Mouse (Mus musculus) embryo, embryonic 10 days (tissue): ENCODE measurements around the gene Iqcc.

Experiments used
- DNase-seq: peaks from one replicate; pipeline ENCODE4 v3.0.0-alpha.2; 2015; ENCODE audit warnings: low spot score

Iqcc gene

DNA sequence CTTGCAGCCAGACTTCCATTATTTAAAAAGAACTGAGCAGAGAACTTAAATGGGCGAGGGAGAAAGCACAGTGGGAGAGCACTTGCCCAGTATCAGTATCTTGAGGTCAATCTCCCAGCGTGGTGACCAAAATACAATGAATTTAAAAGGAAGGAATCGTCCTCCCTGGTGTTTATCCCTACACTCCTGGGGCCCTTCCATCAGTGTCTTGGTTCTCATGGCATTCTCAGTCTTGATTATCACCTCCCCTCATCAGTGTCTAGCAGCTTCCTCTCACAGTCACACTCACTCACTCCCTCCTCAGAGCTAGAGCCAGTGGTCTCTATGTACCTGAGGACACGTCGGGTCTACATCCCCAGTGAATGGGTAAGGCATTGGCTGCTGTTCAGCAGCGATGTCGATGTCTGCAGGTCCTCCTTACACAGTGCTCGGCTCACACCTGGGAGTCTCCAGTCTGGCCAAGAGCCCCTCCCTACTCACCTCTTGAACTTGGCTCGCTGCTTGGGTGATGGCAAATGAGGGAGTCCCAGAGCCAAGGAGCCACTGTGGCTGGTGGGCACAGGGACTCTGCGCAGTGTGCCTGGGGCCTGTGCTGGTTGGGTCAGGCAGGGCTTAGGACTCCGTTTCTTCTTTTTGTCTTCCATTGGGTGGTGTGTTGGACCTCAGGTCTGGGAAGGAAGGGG is 3.4 kb upstream of the Iqcc start:
- no peak for DNase-seq

DNA sequence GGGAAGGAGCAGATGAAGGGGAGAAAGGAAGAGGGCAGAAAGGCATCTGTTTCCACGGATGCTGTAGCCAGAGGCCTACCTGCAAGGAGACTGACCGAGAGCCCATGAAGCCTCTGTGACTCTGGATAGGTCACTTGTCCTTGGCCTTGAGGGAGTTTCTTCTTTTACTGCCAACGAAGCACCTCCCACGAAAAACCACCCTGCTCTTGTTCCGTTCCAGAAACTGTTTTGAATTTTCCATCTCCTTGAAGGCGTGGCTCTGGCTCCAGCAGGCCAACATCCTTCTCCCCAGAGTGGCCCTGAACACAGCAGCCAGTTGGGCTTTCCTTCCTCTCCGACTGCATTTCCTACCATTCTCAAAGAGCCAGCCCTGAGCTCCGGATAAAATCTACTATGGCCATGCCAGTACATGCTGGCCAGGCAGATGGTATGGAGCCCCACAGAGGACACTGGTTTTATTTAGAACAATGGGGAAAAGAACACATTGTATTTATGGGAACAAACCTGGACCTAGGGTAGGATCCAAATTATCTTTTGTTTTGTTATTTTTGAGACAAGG is 2.5 kb upstream of the Iqcc start:
- no peak for DNase-seq

DNA sequence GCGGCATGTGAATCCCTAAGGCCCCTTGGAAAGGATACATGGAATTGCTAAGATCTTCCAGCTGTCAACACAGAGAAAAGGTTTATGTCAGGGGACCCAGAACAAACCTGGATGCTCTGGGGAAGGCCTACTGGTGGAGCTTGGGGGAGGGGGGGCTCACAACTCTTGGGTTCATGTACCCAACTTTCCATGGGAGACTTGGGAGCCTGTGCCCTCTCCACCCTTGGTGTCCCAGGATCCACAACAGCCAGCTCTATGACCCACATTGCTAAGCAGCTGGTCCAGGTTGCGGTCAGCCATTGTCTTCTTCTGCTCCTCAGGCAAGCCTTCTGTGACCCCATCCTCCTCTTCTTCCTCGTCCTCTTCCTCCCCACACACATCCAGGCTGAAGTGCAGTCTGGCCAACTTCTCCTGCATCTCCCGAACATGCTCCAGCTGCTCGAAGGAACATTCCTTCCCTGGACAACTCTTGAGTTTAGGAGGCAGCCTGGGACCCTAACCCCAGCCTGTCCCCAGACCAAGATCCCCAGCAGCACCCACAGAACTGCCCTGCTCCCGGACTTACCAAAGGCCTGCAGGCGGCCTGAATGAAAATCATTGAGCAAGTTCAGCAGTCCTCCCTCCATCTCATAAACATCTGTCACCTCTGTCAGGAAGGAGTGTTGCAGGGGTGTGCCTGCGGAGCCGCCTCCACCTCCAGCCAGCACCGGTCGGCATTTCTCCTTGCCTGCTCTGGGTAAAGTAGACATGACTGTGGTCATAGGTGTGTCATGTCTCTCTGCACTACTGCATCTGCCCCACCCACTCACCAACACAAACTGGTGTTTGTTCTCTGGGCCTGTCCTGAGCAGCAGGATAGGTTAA is 1.8 kb upstream of the Iqcc start:
- no peak for DNase-seq

DNA sequence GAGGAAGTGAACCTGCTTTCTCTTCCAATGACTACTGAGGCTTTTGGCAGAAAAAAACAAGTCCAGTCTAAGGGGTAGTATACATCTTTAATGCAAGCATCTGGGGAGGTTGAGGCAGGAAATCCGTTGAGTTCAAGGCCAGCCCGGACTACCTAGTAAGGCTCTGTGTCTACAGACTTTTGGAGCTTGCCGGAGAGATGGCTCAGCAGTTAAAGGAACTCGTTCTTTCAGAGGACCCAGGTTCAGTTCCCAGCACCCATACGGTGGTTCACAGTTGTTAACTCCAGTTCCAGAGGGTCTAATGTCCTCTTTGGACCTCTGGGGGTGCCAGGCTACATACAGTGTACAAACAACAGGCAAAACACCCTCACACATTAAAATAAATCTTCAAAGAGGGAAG is 868 bp downstream of the Iqcc start:
- DNase-seq = no peak

DNA sequence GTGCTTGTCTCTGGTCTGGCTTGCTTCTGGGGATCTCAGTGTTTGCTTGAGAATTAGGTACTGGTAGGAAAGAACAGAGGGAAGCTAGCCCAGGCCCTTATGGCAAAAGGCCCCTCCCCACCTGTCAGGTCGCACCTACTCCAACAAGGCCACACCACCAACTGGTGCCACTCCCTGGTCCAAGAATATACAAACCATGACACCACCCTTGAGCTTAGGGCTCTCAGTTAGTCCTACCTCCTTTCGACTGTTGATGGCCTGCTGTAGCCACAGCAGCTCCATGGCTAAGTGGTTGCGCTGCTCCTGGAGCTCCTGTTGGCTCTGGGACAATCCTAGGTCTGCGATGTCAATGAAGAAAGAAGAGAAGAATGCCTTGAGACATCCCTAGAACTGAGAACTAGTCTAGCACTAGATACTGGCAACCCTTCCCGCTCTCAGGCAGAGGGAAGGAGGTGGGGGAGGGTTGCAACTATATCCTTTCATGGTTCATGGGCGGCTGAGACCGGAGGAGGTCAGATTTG is 1.7 kb downstream of the Iqcc start:
- no peak for DNase-seq

DNA sequence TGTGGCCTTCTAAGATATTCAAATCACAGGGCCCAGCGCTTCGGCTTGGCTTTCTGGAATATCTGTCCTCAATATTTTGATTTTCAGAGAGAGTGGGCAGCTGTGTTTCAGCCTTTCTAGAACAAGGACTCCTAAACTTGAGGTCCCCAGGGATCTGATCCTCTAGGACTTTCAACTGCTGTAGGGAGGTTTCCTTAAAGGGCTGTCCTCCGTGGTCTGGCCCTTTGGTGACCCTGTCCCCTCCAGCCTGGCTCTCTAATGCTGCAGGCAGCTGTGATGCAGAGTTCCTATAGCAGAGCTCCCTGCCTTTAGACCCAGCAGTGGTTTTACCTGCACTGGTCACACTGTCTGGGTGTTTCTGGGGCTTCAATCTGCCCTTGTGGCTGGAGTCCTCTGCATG is 2.3 kb downstream of the Iqcc start:
- DNase-seq = no peak

DNA sequence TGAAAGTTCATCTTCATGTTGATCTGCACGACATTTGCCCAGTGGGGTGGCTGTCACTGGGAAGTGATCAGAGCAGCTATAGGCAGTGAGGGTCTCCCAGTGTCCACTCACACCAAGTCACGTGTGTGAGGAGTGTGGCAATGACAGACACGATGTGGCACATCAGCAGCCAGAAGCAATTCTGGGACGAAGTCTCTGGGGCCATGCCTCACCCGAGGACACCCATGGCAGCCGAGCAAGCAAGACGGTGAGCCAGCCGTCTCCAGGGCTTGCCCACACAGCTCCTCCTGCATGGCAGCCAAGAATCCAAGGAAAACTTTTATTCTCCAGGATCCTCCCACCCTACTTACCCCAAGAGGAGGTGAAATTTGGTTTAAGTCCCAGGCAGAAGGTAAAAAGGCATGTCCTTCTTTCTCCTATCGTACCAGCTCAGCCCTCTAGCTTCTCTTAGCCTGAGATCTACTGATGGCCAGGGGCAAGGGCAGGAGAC is 3.1 kb downstream of the Iqcc start:
- no peak for DNase-seq

DNA sequence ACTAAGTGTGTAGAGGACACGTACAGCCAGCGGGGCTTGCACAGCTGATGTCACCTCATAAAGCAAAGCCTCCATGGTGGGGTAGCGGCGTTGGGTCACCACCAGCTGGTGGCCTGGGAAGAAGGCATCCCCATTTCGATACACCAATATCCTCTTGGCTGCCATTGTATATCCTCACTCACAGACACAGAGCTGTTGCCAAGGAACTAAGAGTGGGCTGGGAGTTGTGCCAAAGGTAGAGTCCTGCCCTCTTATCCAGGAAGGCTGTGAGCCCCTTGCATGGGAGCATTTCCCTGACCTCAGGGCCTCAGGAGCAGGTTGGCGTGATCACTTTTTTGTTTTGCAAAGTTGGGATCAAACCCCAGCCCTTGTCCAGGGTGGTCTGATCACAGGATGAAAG is 4.8 kb downstream of the Iqcc start, which contains the start of gene Dcdc2b:
Dcdc2b (minus strand) TSS at position 165 of the 400 bp plus-strand sequence.
- no peak for DNase-seq

DNA sequence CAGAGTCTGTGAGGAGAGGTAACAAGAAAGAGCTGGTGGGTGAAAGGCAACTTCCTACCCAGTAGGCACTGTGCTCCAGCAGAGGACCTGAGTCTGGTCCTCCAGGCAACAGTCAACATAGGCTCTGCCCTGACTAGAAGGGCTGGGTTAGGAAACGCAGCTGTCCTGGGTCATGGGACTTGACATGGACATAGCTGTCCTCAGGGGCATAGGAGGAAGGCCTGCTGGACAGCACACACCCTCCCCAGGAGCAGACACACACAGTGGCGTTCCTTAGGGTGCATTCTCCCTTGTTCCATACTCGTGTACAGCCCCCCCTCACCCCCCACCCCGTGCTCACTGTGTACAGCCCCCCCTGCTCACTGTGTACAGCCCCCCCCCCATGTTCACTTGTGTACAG is 8.4 kb downstream of the Iqcc start:
- DNase-seq = no peak

DNA sequence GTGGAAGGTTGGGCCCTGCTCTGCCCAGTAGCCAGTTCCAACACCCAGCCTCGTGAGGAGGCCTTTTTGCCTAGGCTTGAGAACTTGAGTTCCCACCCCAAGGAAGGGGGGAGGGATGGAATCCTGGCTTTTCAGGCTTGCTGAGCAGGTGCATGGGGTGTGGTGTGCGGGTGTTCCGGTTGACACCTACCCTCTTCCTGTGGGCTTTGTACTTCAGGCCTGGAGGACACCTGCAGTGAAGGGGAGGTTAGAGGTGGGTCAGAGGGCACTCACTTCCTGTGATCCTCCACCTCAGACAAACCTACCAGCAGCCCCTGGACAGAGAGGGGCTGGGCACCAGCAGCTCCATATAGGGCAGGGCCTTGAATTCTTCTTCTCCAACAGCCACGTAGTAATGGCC is 8.9 kb downstream of the Iqcc start:
- no peak for DNase-seq

DNA sequence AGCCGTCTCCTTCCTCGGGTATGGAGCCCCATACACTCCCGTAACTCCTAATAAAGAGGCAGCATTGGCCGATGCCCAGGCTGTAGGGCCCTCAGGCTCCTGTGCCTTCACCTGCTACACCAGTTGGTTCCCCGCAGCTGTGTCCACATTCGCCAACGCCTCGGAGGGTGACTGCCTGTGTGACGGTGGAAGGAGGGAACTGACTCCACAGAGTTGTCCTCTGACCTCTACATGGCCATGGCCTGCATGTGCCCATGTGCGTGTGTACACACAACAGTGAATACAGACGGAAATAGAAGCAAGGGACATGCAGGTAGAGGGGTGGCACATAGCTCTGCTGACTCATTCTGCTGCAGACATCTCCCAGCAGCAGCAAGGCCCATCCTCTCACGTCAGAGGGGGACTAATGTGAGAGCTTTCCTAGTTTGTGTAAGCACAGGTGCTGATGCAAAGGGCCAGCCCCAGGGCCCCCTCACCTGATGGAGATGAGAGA is 9.7 kb downstream of the Iqcc start:
- no peak for DNase-seq

DNA sequence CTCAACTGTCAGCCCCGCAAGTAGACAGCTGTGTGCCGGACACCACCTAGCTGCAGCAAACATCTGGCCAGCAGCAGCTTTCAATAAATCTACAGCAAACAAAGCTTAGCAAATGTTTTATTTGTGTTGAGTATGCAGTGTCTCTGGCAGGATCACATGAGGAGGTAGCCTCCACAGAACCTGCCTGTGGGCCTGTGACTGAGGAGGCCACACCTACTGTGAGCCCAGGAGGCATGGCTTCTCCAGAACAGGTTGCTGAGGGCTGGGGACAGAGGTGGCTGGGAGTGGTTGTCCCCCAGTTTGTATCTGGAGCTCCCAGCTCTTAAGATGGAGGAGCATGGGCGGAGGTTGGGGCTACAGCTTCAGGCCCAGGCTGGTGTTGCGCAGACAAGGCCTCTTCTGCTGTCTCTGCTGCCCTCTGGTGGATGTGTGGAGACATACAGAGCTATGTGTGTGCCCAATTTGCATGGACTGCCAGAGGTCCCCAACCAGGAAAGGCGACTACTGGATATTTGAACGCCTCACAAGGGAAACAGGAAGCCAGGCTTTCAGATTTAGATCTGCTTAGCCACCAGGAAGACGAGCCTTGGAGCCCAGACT is 10.4 kb downstream of the Iqcc start:
- DNase-seq = peak; percentile 95

DNA sequence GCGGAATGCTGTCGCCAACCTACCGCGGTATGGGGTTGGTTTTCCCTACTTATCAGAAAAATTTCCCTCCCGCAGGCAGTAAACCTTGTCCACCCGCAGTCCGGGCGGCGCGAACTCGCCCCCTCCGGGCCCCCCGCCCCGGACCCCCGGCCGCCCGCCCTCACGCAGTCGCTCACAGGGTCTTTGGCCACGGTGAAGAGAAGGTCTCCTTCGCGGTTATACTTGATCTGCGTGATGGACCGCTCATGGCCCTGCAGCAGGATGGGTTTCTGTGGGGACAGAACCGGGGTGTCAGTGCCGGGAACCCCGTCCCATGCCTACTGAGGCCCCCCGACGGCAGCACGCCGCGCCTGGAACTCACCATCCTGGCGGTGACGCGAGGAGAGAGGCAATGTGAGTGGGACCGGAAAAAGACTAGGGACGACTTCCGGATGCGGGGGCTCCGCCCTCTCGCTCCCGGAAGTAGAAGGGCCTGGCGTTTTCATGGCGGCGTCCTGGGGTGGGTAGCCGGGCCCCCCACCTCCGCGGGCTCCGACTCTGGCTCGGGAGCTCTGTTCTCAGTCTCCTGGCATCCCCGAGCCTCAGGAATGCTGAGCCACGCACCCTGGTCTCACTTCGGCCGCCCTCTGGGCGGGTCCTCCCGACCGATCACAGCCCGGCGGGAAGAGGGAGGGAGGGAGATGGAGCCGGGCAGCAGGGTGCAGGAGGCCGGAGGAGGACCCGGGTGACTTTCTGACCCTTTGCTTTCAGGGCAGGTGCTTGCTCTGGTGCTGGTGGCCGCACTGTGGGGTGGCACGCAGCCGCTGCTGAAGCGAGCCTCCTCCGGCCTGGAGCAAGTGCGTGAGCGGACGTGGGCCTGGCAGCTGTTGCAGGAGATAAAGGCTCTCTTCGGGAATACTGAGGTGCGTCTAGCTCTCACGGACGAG is 18.4 kb downstream of the Iqcc start, which contains the start of the genes Eif3i and Tmem234:
Eif3i (minus strand) TSS at position 416 of the 926 bp plus-strand sequence.
Tmem234 (plus strand) TSS at position 436 of the 926 bp plus-strand sequence.
- peak; percentile 90 for DNase-seq

DNA sequence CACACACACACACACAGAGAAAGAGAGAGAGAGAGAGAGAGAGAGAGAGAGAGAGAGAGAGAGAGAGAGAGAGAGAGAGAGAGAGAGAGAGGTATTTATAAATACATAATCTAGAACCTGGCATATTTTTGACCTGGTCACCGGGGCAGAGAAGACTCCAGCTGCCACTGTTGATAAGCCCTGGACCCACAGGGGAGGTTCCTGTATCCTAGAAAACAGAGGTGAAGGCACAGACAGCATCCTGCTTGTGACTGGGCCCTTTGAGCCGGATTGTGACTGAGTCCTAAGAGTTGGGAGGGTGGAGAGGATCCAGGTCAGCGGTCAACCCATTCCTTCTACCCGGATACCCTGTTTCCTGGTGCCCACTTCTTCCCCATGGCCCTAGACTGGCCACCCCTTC is 30.0 kb downstream of the Iqcc start:
- DNase-seq = no peak

DNA sequence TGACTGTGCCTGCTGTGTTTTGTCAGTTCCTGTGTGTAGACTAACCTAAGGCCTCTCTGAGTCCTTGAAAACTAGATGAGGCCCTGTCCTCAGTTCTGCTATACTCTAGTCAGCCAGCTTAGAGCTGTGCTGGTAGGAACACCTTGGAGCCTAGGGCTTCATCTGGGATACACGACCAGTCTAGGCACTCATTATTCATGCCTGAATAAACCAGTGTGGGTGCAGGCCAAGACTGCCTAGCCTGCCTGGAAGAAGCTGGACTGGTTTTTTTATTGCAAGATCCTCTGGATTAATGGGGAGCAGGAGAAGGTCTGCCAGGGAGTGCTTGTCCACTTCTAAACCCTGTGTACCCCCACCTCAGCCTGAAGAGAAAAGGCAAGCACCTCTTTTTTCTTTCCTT is 32.0 kb downstream of the Iqcc start:
- DNase-seq = no peak

DNA sequence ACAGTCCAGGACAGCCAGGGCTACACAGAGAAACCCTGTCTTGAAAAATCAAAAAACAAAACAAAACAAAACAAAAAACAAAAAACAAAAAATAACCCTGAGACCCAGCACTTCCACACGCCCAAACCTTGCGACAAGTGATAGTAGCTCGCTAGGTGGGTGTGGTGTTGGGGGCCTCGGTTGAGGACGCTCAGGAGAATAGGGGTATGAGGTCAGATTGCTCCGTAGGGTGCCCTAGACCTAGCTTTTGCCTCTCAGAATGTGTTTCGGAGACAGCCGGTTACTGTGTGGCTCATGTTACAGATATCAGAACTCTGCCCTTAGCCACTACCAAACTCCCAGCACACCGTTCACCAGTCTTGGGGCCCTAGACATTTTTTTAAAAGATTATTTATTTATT is 33.1 kb downstream of the Iqcc start:
- no peak for DNase-seq

DNA sequence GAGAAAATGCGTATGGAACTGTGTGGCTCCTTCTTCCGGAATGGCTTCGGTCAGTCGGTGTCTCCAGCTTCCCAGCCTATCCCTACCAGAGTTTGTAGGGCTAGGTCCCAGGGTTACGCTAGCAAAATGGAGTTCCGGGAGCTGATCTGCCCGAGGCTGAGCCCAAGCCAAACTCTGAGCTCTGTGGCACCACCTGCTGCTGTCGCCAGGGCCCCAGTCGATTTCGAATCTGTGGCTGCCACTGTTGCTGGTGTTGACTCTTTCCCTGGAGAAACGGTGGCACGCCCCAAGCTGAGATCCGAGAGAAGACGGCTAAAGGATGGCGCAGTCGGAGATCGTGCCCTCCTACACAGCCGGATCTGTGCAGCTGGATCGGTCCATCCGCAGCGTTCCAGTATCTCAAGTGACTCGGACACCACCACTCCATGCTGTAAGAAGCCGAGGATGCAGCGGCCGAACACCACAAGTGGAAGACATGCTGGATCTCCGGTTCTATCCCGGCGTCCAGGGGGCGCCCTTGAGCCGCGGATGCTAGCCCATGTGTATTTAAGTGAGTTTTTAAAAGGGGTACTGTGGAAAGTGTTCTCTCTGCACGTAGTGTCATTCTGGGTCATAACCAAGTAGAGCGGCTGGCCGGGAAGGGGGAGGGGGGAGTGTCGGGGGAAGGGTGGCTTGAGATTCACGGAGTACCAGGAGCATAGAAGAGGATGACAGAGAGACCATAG is 33.9 kb downstream of the Iqcc start:
- peak; percentile 89 for DNase-seq

DNA sequence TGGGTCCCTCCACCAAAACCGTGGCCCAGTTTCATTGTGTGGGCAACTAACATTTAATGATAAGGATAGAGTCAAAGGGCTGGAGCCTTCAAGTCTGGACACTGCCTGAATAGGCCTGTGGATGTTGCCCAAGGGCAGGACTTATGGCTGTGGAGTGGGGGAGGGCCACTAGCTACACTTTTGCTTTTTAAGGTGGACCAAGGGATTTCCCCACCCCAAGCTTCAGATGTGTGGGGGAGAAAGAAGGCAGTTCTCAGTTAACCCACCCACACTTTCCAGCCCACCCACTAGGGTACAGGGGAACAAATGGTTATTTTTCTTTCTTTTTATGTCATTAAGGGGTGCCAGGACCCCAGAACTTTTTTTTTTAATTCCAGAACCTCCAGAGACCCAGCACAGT is 34.5 kb downstream of the Iqcc start:
- no peak for DNase-seq

DNA sequence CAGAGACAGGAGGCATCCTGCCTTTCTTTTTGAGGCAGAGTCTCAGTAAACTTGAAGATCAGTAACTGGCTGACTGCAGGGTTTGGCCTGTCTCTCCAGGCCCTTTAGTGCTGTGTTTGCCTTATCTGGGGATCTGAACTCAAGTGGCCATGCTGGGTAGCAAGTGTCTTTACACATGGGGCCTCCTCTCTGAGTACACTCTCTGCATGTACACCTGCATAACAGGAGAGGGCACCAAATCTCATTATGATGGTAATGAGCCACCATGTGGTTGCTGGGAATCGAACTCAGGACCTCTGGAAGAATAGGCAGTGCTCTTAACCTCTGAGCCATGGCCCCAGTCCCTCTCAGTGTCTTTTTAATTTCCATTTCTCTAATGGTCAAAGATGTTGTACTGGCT is 36.6 kb downstream of the Iqcc start:
- DNase-seq = no peak

DNA sequence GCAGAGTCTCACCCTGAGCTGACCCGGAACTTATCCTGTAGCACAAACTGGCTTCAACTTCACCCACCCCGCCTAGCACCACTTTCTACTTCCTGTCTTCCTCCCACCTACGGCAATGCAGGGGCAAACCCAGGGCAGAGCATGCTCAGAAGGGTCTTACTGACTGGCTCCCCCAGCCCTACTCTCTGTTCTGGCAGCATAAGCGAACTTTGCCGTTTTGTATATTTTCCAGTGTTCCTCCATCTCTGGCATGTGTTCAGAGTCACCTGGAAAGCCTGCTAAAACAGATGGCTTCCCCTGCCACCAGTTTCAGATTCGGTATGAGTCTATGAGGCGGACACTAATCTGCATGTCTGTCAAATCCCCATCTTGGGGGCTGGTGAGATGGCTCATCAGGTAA is 38.6 kb downstream of the Iqcc start:
- no peak for DNase-seq
